Mouse (Mus musculus): ENCODE data around the gene Pim2. TPM values are rescaled to one million over a fixed set of nuclear protein-coding genes. Genes with fewer than 3 reads are reported as not detected.
"Not testable (repeated sequence)": the region's sequence is repeated elsewhere in the genome, so short reads cannot be mapped to it uniquely, and the experiment has no call there.

The Pim2 gene
- polyA plus RNA-seq, 1 experiment from 2014 or later, result 7.8 TPM

DNA sequence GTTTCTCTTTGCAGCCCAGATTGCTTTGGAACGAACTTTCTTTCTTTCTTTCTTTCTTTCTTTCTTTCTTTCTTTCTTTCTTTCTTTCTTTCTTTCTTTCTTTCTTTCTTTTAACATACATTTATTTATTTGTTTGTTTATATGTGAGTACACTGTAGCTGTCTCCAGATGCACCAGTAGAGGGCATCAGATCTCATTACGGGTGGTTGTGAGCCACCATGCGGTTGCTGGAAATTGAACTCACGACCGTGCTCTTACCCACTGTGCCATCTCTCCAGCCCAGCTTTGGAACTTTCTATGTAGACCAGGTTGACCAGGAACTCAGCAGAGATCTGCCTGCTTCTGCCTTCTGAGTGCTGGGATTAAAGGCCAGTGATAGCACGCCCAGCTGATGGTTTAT is 39.9 kb downstream of the Pim2 start:
- not testable (repeated sequence) for H3K9me3 ChIP-seq (ENCODE audit: control insufficient read depth, low read length); H3K9ac ChIP-seq (ENCODE audit: low read length); H3K4me3 ChIP-seq (ENCODE audit: low read depth, low read length); H3K4me1 ChIP-seq (ENCODE audit: control insufficient read depth, insufficient read depth, low read length); DNase-seq (ENCODE audit: low spot score); H3K27ac ChIP-seq (ENCODE audit: low read depth, low read length); H3K36me3 ChIP-seq (ENCODE audit: control insufficient read depth, insufficient read depth, low read length); ATAC-seq (ENCODE audit: insufficient read depth, low FRiP score, low TSS enrichment); H3K4me2 ChIP-seq (ENCODE audit: low read depth)
- WGBS, result 71% methylated on average over 6 of the region's 6 CpGs
- peaks cover 16% of the 10 kb centered on the region for H3K27me3 ChIP-seq (ENCODE audit: control insufficient read depth, insufficient read depth, low read length)

DNA sequence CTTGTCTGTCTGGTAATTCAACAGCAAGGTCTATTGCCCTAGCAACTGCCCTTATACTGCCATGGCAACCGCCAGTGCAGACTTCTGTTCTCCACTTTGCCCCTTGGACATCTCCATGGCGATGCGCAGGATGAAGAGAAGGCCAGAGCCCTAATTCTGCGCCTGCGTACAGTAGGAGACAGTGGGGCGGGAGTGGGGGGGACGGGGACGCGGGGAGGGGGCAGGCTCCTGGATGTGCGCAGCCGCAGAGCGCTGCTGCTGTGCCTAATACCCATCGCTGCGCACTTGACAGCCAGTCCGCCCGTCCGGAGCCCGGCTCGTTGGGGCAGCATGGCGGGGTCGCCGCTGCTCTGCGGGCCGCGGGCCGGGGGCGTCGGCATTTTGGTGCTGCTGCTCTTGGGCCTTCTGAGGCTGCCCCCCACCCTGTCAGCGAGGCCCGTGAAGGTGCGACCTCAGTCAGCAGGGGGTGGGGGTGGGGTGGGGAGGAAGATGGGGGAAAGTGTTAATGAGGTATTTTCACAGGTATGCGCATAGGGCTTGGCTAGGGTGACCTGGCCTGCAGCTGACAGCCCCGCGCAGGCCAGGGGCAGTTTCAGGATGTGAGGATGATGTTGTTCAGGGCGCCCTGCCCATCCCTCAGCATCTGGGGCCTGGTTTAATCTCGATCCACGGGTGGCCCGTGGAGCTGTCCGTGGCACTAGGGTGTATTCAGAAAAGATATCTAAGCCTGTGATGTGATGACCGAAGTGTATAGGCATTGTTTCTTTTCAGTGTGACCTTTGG is 41.7 kb downstream of the Pim2 start, which contains the start of gene Pcsk1n:
TSS of gene Pcsk1n (plus strand) at position 222 of the 783 bp plus-strand sequence.
- Histone ChIP-seq H3K4me3 (ENCODE audit: low read depth, low read length) (peak within 1 kb of the TSS; percentile 31), H3K27me3 (ENCODE audit: control insufficient read depth, insufficient read depth, low read length) (peaks cover 30% of the 10 kb centered on the region), H3K4me2 (ENCODE audit: low read depth) (peak within 1 kb of the TSS; percentile 47), H3K36me3 (ENCODE audit: control insufficient read depth, insufficient read depth, low read length) (no peaks in the 10 kb centered on the region), H3K27ac (ENCODE audit: low read depth, low read length) (peak within 1 kb of the TSS; percentile 44; the same call in 1 of the 2 replicates), H3K9me3 (ENCODE audit: control insufficient read depth, low read length) (no peaks in the 10 kb centered on the region), H3K4me1 (ENCODE audit: control insufficient read depth, insufficient read depth, low read length) (no peaks in the 10 kb centered on the region), H3K9ac (ENCODE audit: low read length) (peak within 1 kb of the TSS; percentile 37)
- ATAC-seq (ENCODE audit: insufficient read depth, low FRiP score, low TSS enrichment) (peak; percentile 81), DNase-seq (ENCODE audit: low spot score) (peak; percentile 79)
- 21% methylated on average over 26 of the region's 40 CpGs for WGBS

- H3K27me3 ChIP-seq (ENCODE audit: control insufficient read depth, insufficient read depth, low read length), result peaks cover 41% of the 10 kb centered on the region
- 10% methylated on average over 38 of the region's 48 CpGs for WGBS
- DNase-seq (ENCODE audit: low spot score) (peak; percentile 25), ATAC-seq (ENCODE audit: insufficient read depth, low FRiP score, low TSS enrichment) (peak; percentile 15)
- no peak overlapping the region for H3K27ac ChIP-seq (ENCODE audit: low read depth, low read length)
- H3K4me2 ChIP-seq (ENCODE audit: low read depth), result peak overlapping the region; percentile 47
- peak overlapping the region; percentile 32; the same call in 1 of the 2 replicates for H3K9ac ChIP-seq (ENCODE audit: low read length)
- peak overlapping the region; percentile 27 for H3K4me3 ChIP-seq (ENCODE audit: low read depth, low read length)
- H3K36me3 ChIP-seq (ENCODE audit: control insufficient read depth, insufficient read depth, low read length), result no peaks in the 10 kb centered on the region
- H3K4me1 ChIP-seq (ENCODE audit: control insufficient read depth, insufficient read depth, low read length), result no peaks in the 10 kb centered on the region
- no peaks in the 10 kb centered on the region for H3K9me3 ChIP-seq (ENCODE audit: control insufficient read depth, low read length)
Observed at GRCm38 (mm10) chrX:7922032-7922431, 44.0 kb downstream of the Pim2 start.

- no peak overlapping the region for H3K4me3 ChIP-seq (ENCODE audit: low read depth, low read length)
- H3K36me3 ChIP-seq (ENCODE audit: control insufficient read depth, insufficient read depth, low read length), result no peaks in the 10 kb centered on the region; the same call in 1 of the 2 replicates
- WGBS, result 70% methylated on average over 6 of the region's 6 CpGs
- no peaks in the 10 kb centered on the region; the same call in 1 of the 2 replicates for H3K9me3 ChIP-seq (ENCODE audit: control insufficient read depth, low read length)
- H3K9ac ChIP-seq (ENCODE audit: low read length), result no peak overlapping the region
- H3K27ac ChIP-seq (ENCODE audit: low read depth, low read length), result no peak overlapping the region
- no peak overlapping the region for H3K4me2 ChIP-seq (ENCODE audit: low read depth)
- ATAC-seq (ENCODE audit: insufficient read depth, low FRiP score, low TSS enrichment), result no peak
- H3K27me3 ChIP-seq (ENCODE audit: control insufficient read depth, insufficient read depth, low read length), result peaks cover 51% of the 10 kb centered on the region
- no peaks in the 10 kb centered on the region for H3K4me1 ChIP-seq (ENCODE audit: control insufficient read depth, insufficient read depth, low read length)
- DNase-seq (ENCODE audit: low spot score), result no peak
Observed at GRCm38 (mm10) chrX:7926266-7926665, 48.2 kb downstream of the Pim2 start.

GRCm38 (mm10) chrX:7927116-7927515 is 49.1 kb downstream of the Pim2 start:
- no peak overlapping the region for H3K27ac ChIP-seq (ENCODE audit: low read depth, low read length)
- DNase-seq (ENCODE audit: low spot score), result no peak
- H3K9me3 ChIP-seq (ENCODE audit: control insufficient read depth, low read length), result no peaks in the 10 kb centered on the region; the same call in 1 of the 2 replicates
- H3K4me1 ChIP-seq (ENCODE audit: control insufficient read depth, insufficient read depth, low read length), result no peaks in the 10 kb centered on the region
- H3K27me3 ChIP-seq (ENCODE audit: control insufficient read depth, insufficient read depth, low read length), result peaks cover 44% of the 10 kb centered on the region
- H3K4me3 ChIP-seq (ENCODE audit: low read depth, low read length), result no peak overlapping the region
- 25% methylated on average over 10 of the region's 10 CpGs for WGBS
- ATAC-seq (ENCODE audit: insufficient read depth, low FRiP score, low TSS enrichment), result no peak
- no peak overlapping the region for H3K9ac ChIP-seq (ENCODE audit: low read length)
- H3K36me3 ChIP-seq (ENCODE audit: control insufficient read depth, insufficient read depth, low read length), result no peaks in the 10 kb centered on the region; the same call in 1 of the 2 replicates
- H3K4me2 ChIP-seq (ENCODE audit: low read depth), result no peak overlapping the region

GRCm38 (mm10) chrX:7928270-7928790 is 50.3 kb downstream of the Pim2 start, which contains the start of gene Eras:
TSS of gene Eras (minus strand) at chrX:7928607.
- no peak for ATAC-seq (ENCODE audit: insufficient read depth, low FRiP score, low TSS enrichment)
- Histone ChIP-seq H3K9ac (ENCODE audit: low read length) (no peak within 1 kb of the TSS), H3K4me2 (ENCODE audit: low read depth) (no peak within 1 kb of the TSS), H3K36me3 (ENCODE audit: control insufficient read depth, insufficient read depth, low read length) (no peaks in the 10 kb centered on the region; the same call in 1 of the 2 replicates), H3K27ac (ENCODE audit: low read depth, low read length) (no peak within 1 kb of the TSS), H3K4me1 (ENCODE audit: control insufficient read depth, insufficient read depth, low read length) (no peaks in the 10 kb centered on the region), H3K9me3 (ENCODE audit: control insufficient read depth, low read length) (no peaks in the 10 kb centered on the region; the same call in 1 of the 2 replicates), H3K27me3 (ENCODE audit: control insufficient read depth, insufficient read depth, low read length) (peaks cover 33% of the 10 kb centered on the region), H3K4me3 (ENCODE audit: low read depth, low read length) (no peak within 1 kb of the TSS)
- 22% methylated on average over 18 of the region's 19 CpGs for WGBS
- DNase-seq (ENCODE audit: low spot score), result no peak

Other genes starting within 250 kb of the Pim2 start
- gene Syp, start 239.8 kb upstream of the Pim2 start, polyA plus RNA-seq (2014; fragmentation: Nextera tagmentation; extraction: Ambion mirVana), result 15.5 and 18.6 TPM in 2 replicates
- 2.4 and 3.1 TPM in 2 replicates for gene Prickle3, start 221.0 kb upstream of the Pim2 start, polyA plus RNA-seq (2014; fragmentation: Nextera tagmentation; extraction: Ambion mirVana)
- gene Plp2, start 206.9 kb upstream of the Pim2 start, polyA plus RNA-seq (2014; fragmentation: Nextera tagmentation; extraction: Ambion mirVana), result 43.3 and 49.4 TPM in 2 replicates
- gene Magix, start 197.0 kb upstream of the Pim2 start, polyA plus RNA-seq (2014; fragmentation: Nextera tagmentation; extraction: Ambion mirVana), result not detected in 2 replicates
- 47.3 and 48.4 TPM in 2 replicates for gene Gpkow, start 181.1 kb upstream of the Pim2 start, polyA plus RNA-seq (2014; fragmentation: Nextera tagmentation; extraction: Ambion mirVana)
- 17.8 and 18.3 TPM in 2 replicates for gene Wdr45, start 163.9 kb upstream of the Pim2 start, polyA plus RNA-seq (2014; fragmentation: Nextera tagmentation; extraction: Ambion mirVana)
- gene Gm45208, start 156.0 kb upstream of the Pim2 start, polyA plus RNA-seq (2014; fragmentation: Nextera tagmentation; extraction: Ambion mirVana), result not detected in 2 replicates
- 102 and 104 TPM in 2 replicates for gene Praf2, start 149.8 kb upstream of the Pim2 start, polyA plus RNA-seq (2014; fragmentation: Nextera tagmentation; extraction: Ambion mirVana)
- gene Ccdc120, start 127.4 kb upstream of the Pim2 start, polyA plus RNA-seq (2014; fragmentation: Nextera tagmentation; extraction: Ambion mirVana), result 21.0 and 31.8 TPM in 2 replicates
- gene Tfe3, start 115.7 kb upstream of the Pim2 start, polyA plus RNA-seq (2014; fragmentation: Nextera tagmentation; extraction: Ambion mirVana), result 21.6 and 25.9 TPM in 2 replicates
- 51.7 and 57.0 TPM in 2 replicates for gene Gripap1, start 88.5 kb upstream of the Pim2 start, polyA plus RNA-seq (2014; fragmentation: Nextera tagmentation; extraction: Ambion mirVana)
- 2.2 and 2.5 TPM in 2 replicates for gene Kcnd1, start 56.0 kb upstream of the Pim2 start, polyA plus RNA-seq (2014; fragmentation: Nextera tagmentation; extraction: Ambion mirVana)
- gene Otud5, start 36.9 kb upstream of the Pim2 start, polyA plus RNA-seq (2014; fragmentation: Nextera tagmentation; extraction: Ambion mirVana), result 35.9 and 40.8 TPM in 2 replicates
- 13.8 and 15.3 TPM in 2 replicates for gene Slc35a2, start 5.8 kb downstream of the Pim2 start, polyA plus RNA-seq (2014; fragmentation: Nextera tagmentation; extraction: Ambion mirVana)
- 137 and 143 TPM in 2 replicates for gene Pqbp1, start 21.0 kb downstream of the Pim2 start, polyA plus RNA-seq (2014; fragmentation: Nextera tagmentation; extraction: Ambion mirVana)
- 171 and 184 TPM in 2 replicates for gene Timm17b, start 21.1 kb downstream of the Pim2 start, polyA plus RNA-seq (2014; fragmentation: Nextera tagmentation; extraction: Ambion mirVana)
- gene Gm10491, start 29.6 kb downstream of the Pim2 start, polyA plus RNA-seq (2014; fragmentation: Nextera tagmentation; extraction: Ambion mirVana), result not detected in 2 replicates
- not detected in 2 replicates for gene Gm10490, start 31.3 kb downstream of the Pim2 start, polyA plus RNA-seq (2014; fragmentation: Nextera tagmentation; extraction: Ambion mirVana)
- 29.6 and 33.1 TPM in 2 replicates for gene Pcsk1n, start 41.6 kb downstream of the Pim2 start, polyA plus RNA-seq (2014; fragmentation: Nextera tagmentation; extraction: Ambion mirVana)
- not detected in 2 replicates for gene Eras, start 50.3 kb downstream of the Pim2 start, polyA plus RNA-seq (2014; fragmentation: Nextera tagmentation; extraction: Ambion mirVana)
- gene Hdac6, start 69.6 kb downstream of the Pim2 start, polyA plus RNA-seq (2014; fragmentation: Nextera tagmentation; extraction: Ambion mirVana), result 51.6 and 53.6 TPM in 2 replicates
- gene Gata1, start 99.8 kb downstream of the Pim2 start, polyA plus RNA-seq (2014; fragmentation: Nextera tagmentation; extraction: Ambion mirVana), result 4.7 and 4.9 TPM in 2 replicates
- gene Glod5, start 140.2 kb downstream of the Pim2 start, polyA plus RNA-seq (2014; fragmentation: Nextera tagmentation; extraction: Ambion mirVana), result not detected in 2 replicates
- 82.5 and 84.8 TPM in 2 replicates for gene Suv39h1, start 196.5 kb downstream of the Pim2 start, polyA plus RNA-seq (2014; fragmentation: Nextera tagmentation; extraction: Ambion mirVana)
- 0.19 and 0.32 TPM in 2 replicates for gene Was, start 212.2 kb downstream of the Pim2 start, polyA plus RNA-seq (2014; fragmentation: Nextera tagmentation; extraction: Ambion mirVana)